ENCODE assay signal across 21 mouse cellular contexts in the genomic region with DNA sequence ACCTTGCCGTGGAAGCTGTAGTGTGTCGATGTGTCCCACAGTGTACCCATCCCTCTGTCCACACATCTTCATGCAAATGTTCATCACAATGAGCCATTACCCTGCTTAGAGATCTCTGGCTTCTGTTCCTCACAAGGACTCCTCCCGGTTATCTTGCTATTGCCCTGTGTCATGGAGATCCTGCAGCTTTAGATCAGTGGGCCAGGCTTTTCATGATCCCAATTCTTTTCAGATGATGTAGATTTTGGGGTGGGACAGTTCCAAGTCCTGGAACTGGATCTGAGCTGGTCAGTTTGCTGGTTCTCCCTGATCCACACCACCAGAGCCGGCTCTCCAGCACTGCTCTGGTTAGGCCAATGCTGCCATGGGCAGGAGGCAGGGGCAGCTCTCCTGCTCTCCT.
"Had no signal": no experiment of that assay in that cellular context is flagged by ENCODE, and none has a peak within 500 bp of the region (broad histone marks: within the 10 kb centered on the region; RNA-seq: fewer than 3 reads in every experiment).

No protein-coding gene starts in this region.

- H3K27me3 ChIP-seq: intestine, embryonic 15.5 days; limb, embryonic 13.5 days; limb, embryonic 15.5 days; liver, embryonic 12.5 days had no signal

- H3K36me3 ChIP-seq: heart, embryonic 10.5 days; heart, embryonic 12.5 days; hindbrain, embryonic 10.5 days; hindbrain, embryonic 12.5 days; intestine, embryonic 15.5 days; limb, embryonic 13.5 days; limb, embryonic 15.5 days; liver, embryonic 12.5 days had no signal

- H3K4me1 ChIP-seq: hindbrain, embryonic 10.5 days; hindbrain, embryonic 12.5 days; intestine, embryonic 15.5 days; limb, embryonic 15.5 days; liver, embryonic 12.5 days had no signal

- H3K9me3 ChIP-seq: heart, embryonic 10.5 days; heart, embryonic 12.5 days; hindbrain, embryonic 10.5 days; hindbrain, embryonic 12.5 days; intestine, embryonic 15.5 days; limb, embryonic 13.5 days; limb, embryonic 15.5 days had no signal

- H3K4me3 ChIP-seq: gastrocnemius, adult 2 months; heart, embryonic 10.5 days; heart, embryonic 12.5 days; hindbrain, embryonic 10.5 days; hindbrain, embryonic 12.5 days; intestine, embryonic 15.5 days; left cerebral cortex, adult 2 months; limb, embryonic 13.5 days; limb, embryonic 15.5 days; liver, embryonic 12.5 days had no signal

- DNase-seq: gastrocnemius, adult 2 months; gastrocnemius, postnatal 10 days; gastrocnemius, postnatal 25 days; heart, adult 18-20 months; heart, postnatal 10 days; heart, postnatal 4 days; kidney, adult 18-20 months; kidney, adult 8-10 months; kidney, postnatal 10 days; kidney, postnatal 25 days; kidney, postnatal 4 days; left cerebral cortex, postnatal 4 days had no signal
